ENCODE assay signal across 30 mouse cellular contexts in genomic region chr11:51860666-51861065, GRCm38 (mm10).
"Had no signal": no experiment of that assay in that cellular context is flagged by ENCODE, and none has a peak within 500 bp of the region (broad histone marks: within the 10 kb centered on the region; RNA-seq: fewer than 3 reads in every experiment).

No protein-coding gene starts in this region.

- H3K4me2 ChIP-seq: limb, embryonic 12.5 days; limb, embryonic 13.5 days; limb, embryonic 15.5 days; liver, embryonic 11.5 days; liver, embryonic 13.5 days; liver, embryonic 15.5 days; lung, embryonic 14.5 days; lung, embryonic 15.5 days; midbrain, embryonic 12.5 days; midbrain, embryonic 15.5 days; neural tube, embryonic 12.5 days had no signal

- H3K27ac ChIP-seq: left cerebral cortex, adult 2 months; limb, embryonic 10.5 days; limb, embryonic 12.5 days; limb, embryonic 13.5 days; limb, embryonic 15.5 days; liver, embryonic 13.5 days; liver, embryonic 14.5 days; liver, embryonic 15.5 days; lung, embryonic 15.5 days; macrophage; midbrain, embryonic 10.5 days; midbrain, embryonic 12.5 days; midbrain, embryonic 15.5 days; neural tube, embryonic 12.5 days had no signal

- H3K4me3 ChIP-seq: left cerebral cortex, adult 2 months; limb, embryonic 10.5 days; limb, embryonic 12.5 days; limb, embryonic 13.5 days; limb, embryonic 15.5 days; liver, embryonic 13.5 days; liver, embryonic 15.5 days; lung, embryonic 15.5 days; megakaryocyte, embryonic 14.5 days; midbrain, embryonic 10.5 days; midbrain, embryonic 12.5 days; midbrain, embryonic 15.5 days; myocyte; neural tube, embryonic 12.5 days had no signal

- H3K36me3 ChIP-seq: limb, embryonic 10.5 days; limb, embryonic 12.5 days; limb, embryonic 13.5 days; limb, embryonic 15.5 days; liver, embryonic 13.5 days; liver, embryonic 15.5 days; lung, embryonic 15.5 days; midbrain, embryonic 10.5 days; midbrain, embryonic 12.5 days; midbrain, embryonic 15.5 days; neural tube, embryonic 12.5 days had no signal

- ATAC-seq: liver, postnatal 0 days; lung, postnatal 0 days; midbrain, embryonic 15.5 days; midbrain, embryonic 16.5 days had no signal

- H3K9me3 ChIP-seq: limb, embryonic 10.5 days; limb, embryonic 12.5 days; limb, embryonic 13.5 days; limb, embryonic 15.5 days; liver, embryonic 13.5 days; liver, embryonic 15.5 days; lung, embryonic 15.5 days; megakaryocyte, embryonic 14.5 days; midbrain, embryonic 10.5 days; midbrain, embryonic 12.5 days; midbrain, embryonic 15.5 days; neural tube, embryonic 12.5 days had no signal

- H3K27me3 ChIP-seq: lung, embryonic 15.5 days had no signal

- DNase-seq: left cerebral cortex, postnatal 4 days; liver; liver, embryonic 13.5 days; liver, postnatal 0 days; lung, adult 18-20 months; lung, adult 2 months; lung, embryonic 14.5 days; lung, postnatal 10 days; lung, postnatal 14 days; lung, postnatal 36 days; lung, postnatal 4 days; midbrain, embryonic 14.5 days had no signal

- H3K9ac ChIP-seq: limb, embryonic 12.5 days; limb, embryonic 13.5 days; limb, embryonic 15.5 days; liver, embryonic 13.5 days; liver, embryonic 14.5 days; liver, embryonic 15.5 days; liver, postnatal 0 days; lung, embryonic 14.5 days; lung, embryonic 15.5 days; midbrain, embryonic 12.5 days; midbrain, embryonic 15.5 days; neural tube, embryonic 12.5 days had no signal
